Mouse (Mus musculus): ENCODE results near the gene Dnajb12.

GRCm38 (mm10) chr10:59901986-59902605, 22.7 kb downstream of the Dnajb12 start:
- TF ChIP-seq CTCF (conservative IDR thresholded peaks at IDR 0.05 in 1 of 2, IDR thresholded peaks at IDR 0.05 in 1 of 2; ENCODE audit: low read depth in 2 of 2, low read length in 2 of 2) (no peak), MAX (IDR thresholded peaks at IDR 0.05; ENCODE audit: low read length) (0 out of 2 replicates have a peak, but pooled peaks have one; percentile 52), KAT2A (IDR thresholded peaks at IDR 0.05; ENCODE audit: insufficient replicate concordance, low read length) (no peak), POLR2A (IDR thresholded peaks at IDR 0.05; ENCODE audit: low read depth, low read length) (no peak), ZKSCAN1 (IDR thresholded peaks at IDR 0.05; ENCODE audit: borderline replicate concordance, low read depth, low read length) (no peak), USF1 (IDR thresholded peaks at IDR 0.05; ENCODE audit: low read depth, low read length) (no peak), E2F4 (IDR thresholded peaks at IDR 0.05; ENCODE audit: insufficient replicate concordance, low read depth, low read length) (no peak), EP300 (IDR thresholded peaks at IDR 0.05; ENCODE audit: low read length) (peak; percentile 27; the same call in 1 of the 2 replicates), ELF1 (IDR thresholded peaks at IDR 0.05; ENCODE audit: low read depth, low read length) (0 out of 2 replicates have a peak, but pooled peaks have one; percentile 12), JUND (conservative IDR thresholded peaks at IDR 0.05; ENCODE audit: low read depth, low read length) (no peak), ZC3H11A (IDR thresholded peaks at IDR 0.05; ENCODE audit: low read depth, low read length) (no peak)
